Mouse (Mus musculus) B cell, adult (primary cell): Measurements from ENCODE around the gene Nepro. TPM values are rescaled to one million over a fixed set of nuclear protein-coding genes. Genes with fewer than 3 reads are reported as not detected.

Experiments used
- total RNA-seq: library from RNA; stranded (reverse); gene quantifications from 4 replicates; pipeline ENCODE4 v1.2.4, GENCODE M21; 2023; ENCODE audit not compliant: inconsistent age

Nepro gene
- 12.3 to 13.9 TPM (median 13.3 TPM) in 4 replicates for total RNA-seq

DNA sequence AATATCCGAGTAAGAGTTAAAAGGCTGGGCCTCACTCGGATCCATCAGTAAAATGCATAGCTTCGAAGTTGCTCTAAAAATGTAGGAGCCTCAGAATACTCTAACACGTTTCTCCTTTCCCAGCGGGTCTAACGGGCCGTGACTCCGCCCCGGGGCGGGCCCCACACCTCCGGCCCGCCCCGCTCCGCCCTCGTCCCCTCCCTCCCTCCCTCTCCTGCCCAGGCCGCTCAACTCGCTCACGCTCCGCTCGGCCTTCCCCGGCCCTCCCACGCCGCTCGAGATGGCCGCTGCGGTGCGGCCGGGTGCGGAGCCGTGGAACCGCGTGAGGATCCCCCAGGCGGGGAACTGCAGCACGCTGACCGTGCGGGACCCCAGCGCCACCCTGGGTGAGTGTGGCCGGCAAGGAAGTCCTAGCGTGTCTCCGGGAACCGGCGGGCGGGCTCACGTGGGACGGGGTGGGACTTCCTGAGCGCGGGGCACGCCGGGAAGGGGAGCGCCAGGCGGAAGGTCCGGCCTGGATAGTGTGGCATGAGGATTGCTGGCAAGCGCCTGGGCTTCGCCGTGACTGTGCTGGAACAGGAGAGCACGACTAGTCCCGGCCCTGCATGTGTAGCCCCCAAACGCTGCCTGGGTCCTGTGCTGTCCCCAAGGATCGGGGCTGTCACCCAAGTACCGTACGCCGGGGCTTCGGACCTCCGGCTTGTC, at the start of gene Nepro:
TSS of gene Nepro (plus strand) at position 219 of the 705 bp plus-strand sequence.

DNA sequence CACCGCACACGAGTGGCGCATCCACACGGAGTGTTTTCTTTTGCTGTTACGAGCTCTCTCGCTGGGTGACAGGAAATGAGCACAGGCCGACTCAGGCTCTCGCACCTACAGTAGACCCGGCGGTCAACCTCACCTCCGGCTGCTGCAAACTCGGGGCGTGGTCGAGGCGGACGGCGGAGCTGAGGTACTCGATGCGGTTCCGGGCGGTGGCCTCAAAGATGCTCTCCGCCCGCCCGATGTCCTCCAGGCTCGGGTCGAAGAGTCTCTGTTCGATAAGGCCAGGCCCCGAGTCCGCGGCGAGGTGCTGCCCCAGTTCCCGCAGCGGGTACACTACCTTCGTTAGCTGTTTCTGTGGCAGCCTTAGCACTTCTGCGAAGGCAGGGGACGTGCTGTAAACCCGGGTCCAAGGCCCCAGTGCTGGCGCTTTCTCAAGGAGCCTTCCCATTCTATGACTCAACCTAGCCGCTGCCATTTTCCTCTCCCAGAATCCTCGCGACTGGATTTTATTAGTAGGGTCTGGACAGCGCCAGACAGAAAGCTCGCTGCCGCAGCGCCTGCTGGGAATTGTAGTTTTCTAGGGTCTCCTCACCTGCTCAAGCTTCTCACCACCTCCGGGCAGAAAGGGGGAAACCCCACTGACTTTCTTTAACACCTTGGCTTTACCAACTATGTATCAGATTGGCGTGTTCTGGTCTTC, 21.9 kb downstream of the Nepro start, which contains the start of gene Gtpbp8:
TSS of gene Gtpbp8 (minus strand) at position 498 of the 697 bp plus-strand sequence.

DNA sequence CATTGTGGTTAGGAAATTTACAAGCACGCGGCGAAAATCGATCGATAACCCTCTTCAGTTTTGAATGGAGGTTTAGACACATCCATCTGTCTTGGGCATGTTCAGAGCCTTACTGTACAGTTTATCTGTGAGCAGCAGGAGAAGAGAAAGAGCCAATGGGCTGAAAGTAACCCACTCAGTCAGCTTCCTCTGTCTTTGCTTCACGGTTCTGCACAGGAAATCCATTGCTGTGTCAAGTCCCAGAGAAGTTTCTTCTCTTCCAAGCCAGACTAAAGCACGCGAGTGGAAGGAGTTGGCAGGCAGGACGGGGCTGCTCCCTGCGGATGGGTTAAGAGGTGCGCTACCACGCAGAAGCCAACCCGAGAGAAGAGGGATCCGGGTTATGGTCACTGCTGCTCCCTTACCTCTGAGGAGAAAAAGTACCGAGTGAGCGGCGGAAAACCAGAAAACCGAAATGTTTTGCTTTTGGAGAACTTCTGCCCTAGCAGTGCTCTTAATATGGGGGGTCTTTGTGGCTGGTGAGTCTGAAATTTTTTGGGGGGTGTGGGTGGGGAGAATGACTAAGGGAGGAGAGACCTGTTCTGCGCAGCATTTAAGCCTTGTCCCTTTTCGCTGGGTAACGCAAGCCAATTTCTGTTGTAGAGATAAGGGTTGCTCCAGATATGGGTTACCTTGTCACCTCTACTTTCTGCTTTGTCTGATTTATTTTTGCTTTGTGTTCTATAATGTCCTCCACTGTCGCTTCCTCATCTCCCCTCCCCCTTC, 41.6 kb downstream of the Nepro start, which contains the start of gene Cd200r1:
TSS of gene Cd200r1 (plus strand) at position 182 of the 765 bp plus-strand sequence.

Other genes starting within 250 kb of the Nepro start
- gene Boc, start 165.4 kb upstream of the Nepro start, total RNA-seq: 0.10 TPM in 1 of 4 replicates, not detected in the others
- 11.4 to 13.8 TPM (median 12.3 TPM) in 4 replicates for gene Gtpbp8, start 22.1 kb downstream of the Nepro start, total RNA-seq
- gene Cd200r1, start 41.4 kb downstream of the Nepro start, total RNA-seq: 0.35 to 0.90 TPM (median 0.65 TPM) in 4 replicates
- gene Cd200r4, start 87.4 kb downstream of the Nepro start, total RNA-seq: not detected in 4 replicates
- 0.30 TPM in 1 of 4 replicates, not detected in the others for gene Cd200r2, start 142.8 kb downstream of the Nepro start, total RNA-seq
- 1.00 TPM in 1 of 4 replicates, not detected in the others for gene Cd200r3, start 219.4 kb downstream of the Nepro start, total RNA-seq